In genomic region chrX:51911566-51911965, GRCm38 (mm10) we compare ENCODE assay signal across 16 mouse cellular contexts.
DNase-seq lines count a peak whose midpoint lies in the region; ATAC-seq lines count a peak whose summit lies in the region.
"Had no signal": no experiment of that assay in that cellular context is flagged by ENCODE, and none has a peak within 500 bp of the region (broad histone marks: within the 10 kb centered on the region; RNA-seq: fewer than 3 reads in every experiment).

No protein-coding gene starts in this region.

- WGBS in neural tube, embryonic 14.5 days: 53% methylated on average over 1 of the region's 1 CpGs
- 28% methylated on average over 1 of the region's 1 CpGs for WGBS in neural tube, embryonic 15.5 days
- 44% methylated on average over 1 of the region's 1 CpGs for WGBS in intestine, embryonic 15.5 days

- H3K36me3 ChIP-seq in neural tube, embryonic 14.5 days (ENCODE audit: control insufficient read depth, insufficient read depth, low read length): no peaks in the 10 kb centered on the region
- H3K36me3 ChIP-seq in neural tube, embryonic 15.5 days: no peaks in the 10 kb centered on the region
- H3K36me3 ChIP-seq in intestine, embryonic 15.5 days: no peaks in the 10 kb centered on the region
- H3K36me3 ChIP-seq: embryonic facial prominence, embryonic 13.5 days; forebrain, embryonic 12.5 days; midbrain, embryonic 13.5 days; neural tube, embryonic 13.5 days had no signal

- intact Hi-C loops in heart, postnatal 36 days (cut with DNase I): loop anchor here (5.0 kb wide), 2 partner anchors 174 to 461 kb away; no protein-coding TSS in a partner anchor

- H3K9me3 ChIP-seq in neural tube, embryonic 14.5 days (ENCODE audit: control insufficient read depth, low read length): no peaks in the 10 kb centered on the region
- no peaks in the 10 kb centered on the region for H3K9me3 ChIP-seq in neural tube, embryonic 15.5 days (replicated peaks)
- H3K9me3 ChIP-seq in intestine, embryonic 15.5 days: no peaks in the 10 kb centered on the region
- H3K9me3 ChIP-seq: embryonic facial prominence, embryonic 13.5 days; forebrain, embryonic 12.5 days; midbrain, embryonic 13.5 days; neural tube, embryonic 13.5 days had no signal

- H3K4me3 ChIP-seq in neural tube, embryonic 14.5 days (ENCODE audit: low read depth, low read length): no peak overlapping the region
- H3K4me3 ChIP-seq in neural tube, embryonic 15.5 days (replicated peaks): no peak overlapping the region
- H3K4me3 ChIP-seq in intestine, embryonic 15.5 days (replicated peaks): no peak overlapping the region
- H3K4me3 ChIP-seq: embryonic facial prominence, embryonic 13.5 days; forebrain, embryonic 12.5 days; layer of hippocampus, adult 2 months; midbrain, embryonic 13.5 days; neural tube, embryonic 13.5 days had no signal

- DNase-seq in heart, adult 18-20 months: peak; percentile 0 to 2
- DNase-seq in heart, postnatal 36 days: no peak
- DNase-seq in kidney, adult 9 months: peak; percentile 50
- DNase-seq in skeletal muscle tissue, adult 2 months (ENCODE audit: low read depth, low spot score): peak; percentile 8
- no peak for DNase-seq in thymus, postnatal 25 days
- DNase-seq: cerebellum, adult 2 months; lung, postnatal 14 days had no signal

- no peaks in the 10 kb centered on the region for H3K27me3 ChIP-seq in neural tube, embryonic 14.5 days (ENCODE audit: control insufficient read depth, insufficient read depth, low read length)
- no peaks in the 10 kb centered on the region for H3K27me3 ChIP-seq in neural tube, embryonic 15.5 days (replicated peaks)
- no peaks in the 10 kb centered on the region for H3K27me3 ChIP-seq in intestine, embryonic 15.5 days (replicated peaks)
- H3K27me3 ChIP-seq: forebrain, embryonic 12.5 days; midbrain, embryonic 13.5 days had no signal

- H3K4me1 ChIP-seq in neural tube, embryonic 14.5 days (ENCODE audit: control insufficient read depth, insufficient read depth, low read length): no peaks in the 10 kb centered on the region
- H3K4me1 ChIP-seq in neural tube, embryonic 15.5 days: no peaks in the 10 kb centered on the region
- no peaks in the 10 kb centered on the region for H3K4me1 ChIP-seq in intestine, embryonic 15.5 days (replicated peaks)
- H3K4me1 ChIP-seq: forebrain, embryonic 12.5 days; midbrain, embryonic 13.5 days; neural tube, embryonic 13.5 days had no signal

- H3K4me2 ChIP-seq in neural tube, embryonic 14.5 days (ENCODE audit: low read depth, low read length): no peak overlapping the region
- no peak overlapping the region for H3K4me2 ChIP-seq in neural tube, embryonic 15.5 days
- no peak overlapping the region for H3K4me2 ChIP-seq in intestine, embryonic 15.5 days (replicated peaks)
- H3K4me2 ChIP-seq: embryonic facial prominence, embryonic 13.5 days; forebrain, embryonic 12.5 days; midbrain, embryonic 13.5 days; neural tube, embryonic 13.5 days had no signal

- no peak overlapping the region for H3K9ac ChIP-seq in neural tube, embryonic 14.5 days (replicated peaks; ENCODE audit: low read depth, low read length)
- H3K9ac ChIP-seq in neural tube, embryonic 15.5 days (replicated peaks): no peak overlapping the region
- no peak overlapping the region for H3K9ac ChIP-seq in intestine, embryonic 15.5 days
- H3K9ac ChIP-seq: embryonic facial prominence, embryonic 13.5 days; forebrain, embryonic 12.5 days; midbrain, embryonic 13.5 days; neural tube, embryonic 13.5 days had no signal

- peak; percentile 9; the same call in 1 of the 2 replicates for ATAC-seq in neural tube, embryonic 14.5 days (ENCODE audit: low read depth)
- no peak for ATAC-seq in neural tube, embryonic 15.5 days (ENCODE audit: low FRiP score)
- no peak for ATAC-seq in intestine, embryonic 15.5 days
- ATAC-seq: CD4-positive, CD25-positive, alpha-beta regulatory T cell, adult 4 months; midbrain, embryonic 13.5 days had no signal

- H3K27ac ChIP-seq in neural tube, embryonic 14.5 days (ENCODE audit: low read depth, low read length): no peak overlapping the region
- H3K27ac ChIP-seq in neural tube, embryonic 15.5 days (replicated peaks): no peak overlapping the region
- H3K27ac ChIP-seq in intestine, embryonic 15.5 days: no peak overlapping the region
- H3K27ac ChIP-seq: embryonic facial prominence, embryonic 13.5 days; forebrain, embryonic 12.5 days; layer of hippocampus, adult 2 months; midbrain, embryonic 13.5 days; neural tube, embryonic 13.5 days had no signal

Comparison
In these comparisons a context has a peak if more than half of its experiments do, and no peak if none do; other contexts are left out.
1. DNase-seq: peak in heart, adult 18-20 months (2 of 2), kidney, adult 9 months (single experiment) and skeletal muscle tissue, adult 2 months (single experiment); none in heart, postnatal 36 days (0 of 2) and thymus, postnatal 25 days (single experiment).